ENCODE assay signal across 27 mouse cellular contexts in the genomic region with DNA sequence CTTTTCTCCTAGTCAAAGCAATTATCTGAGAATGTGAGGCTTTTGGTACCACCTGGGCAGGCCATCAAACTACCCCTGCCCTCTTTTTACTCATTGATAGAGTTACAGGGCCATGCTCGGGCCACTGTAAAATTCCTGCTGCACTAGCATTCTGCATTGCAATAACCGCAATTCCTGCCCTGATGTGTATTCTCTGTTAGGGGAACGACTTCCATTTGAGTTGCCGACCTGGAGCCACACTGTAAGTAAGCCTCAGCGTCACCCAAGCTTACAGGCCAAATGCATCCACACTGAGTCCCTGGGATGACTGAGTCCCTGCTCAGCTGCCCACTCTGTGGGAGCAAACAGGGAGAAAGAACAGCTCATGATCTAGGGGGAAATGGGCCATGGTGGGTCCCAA.
"Had no signal": no experiment of that assay in that cellular context is flagged by ENCODE, and none has a peak within 500 bp of the region (broad histone marks: within the 10 kb centered on the region; RNA-seq: fewer than 3 reads in every experiment).

No protein-coding gene starts in this region.

- DNase-seq: gastrocnemius, adult 2 months; gastrocnemius, postnatal 10 days; gastrocnemius, postnatal 25 days; heart, adult 2 months; heart, postnatal 14 days; heart, postnatal 4 days; kidney, adult 18-20 months; kidney, adult 8-10 months; kidney, postnatal 10 days; kidney, postnatal 25 days; kidney, postnatal 4 days; liver had no signal

- H3K9me3 ChIP-seq: heart, embryonic 13.5 days; heart, embryonic 15.5 days; hindbrain, embryonic 10.5 days; hindbrain, embryonic 12.5 days; intestine, embryonic 15.5 days; limb, embryonic 10.5 days; limb, embryonic 12.5 days had no signal

- ATAC-seq: hindbrain, embryonic 16.5 days; inflammation-experienced regulatory T-cells, adult 6 months; intestine, embryonic 15.5 days; intestine, postnatal 0 days had no signal

- H3K4me3 ChIP-seq: gastrocnemius, adult 2 months; heart, adult 2 months; heart, embryonic 13.5 days; heart, embryonic 15.5 days; hindbrain, embryonic 10.5 days; hindbrain, embryonic 12.5 days; intestine, embryonic 15.5 days; layer of hippocampus, adult 2 months; left cerebral cortex, adult 2 months; limb, embryonic 10.5 days; limb, embryonic 12.5 days had no signal

- H3K27ac ChIP-seq: gastrocnemius, adult 2 months; heart, adult 2 months; heart, embryonic 13.5 days; heart, embryonic 15.5 days; hindbrain, embryonic 10.5 days; hindbrain, embryonic 12.5 days; hindbrain, embryonic 14.5 days; intestine, embryonic 15.5 days; left cerebral cortex, adult 2 months; limb, embryonic 12.5 days had no signal

- H3K36me3 ChIP-seq: intestine, embryonic 15.5 days had no signal

- H3K27me3 ChIP-seq: heart, embryonic 13.5 days; heart, embryonic 15.5 days; hindbrain, embryonic 12.5 days; intestine, embryonic 15.5 days; limb, embryonic 12.5 days had no signal

- H3K9ac ChIP-seq: heart, embryonic 13.5 days; heart, embryonic 15.5 days; hindbrain, embryonic 12.5 days; hindbrain, embryonic 14.5 days; intestine, embryonic 15.5 days; limb, embryonic 12.5 days had no signal

- H3K4me2 ChIP-seq: heart, embryonic 11.5 days; heart, embryonic 13.5 days; heart, embryonic 15.5 days; hindbrain, embryonic 12.5 days; hindbrain, embryonic 14.5 days; intestine, embryonic 15.5 days; limb, embryonic 12.5 days; liver, embryonic 11.5 days had no signal
